Mouse (Mus musculus): Measurements from ENCODE around the gene Rreb1.

- TF ChIP-seq CTCF (IDR thresholded peaks at IDR 0.05 in 2 of 3, conservative IDR thresholded peaks at IDR 0.05 in 1 of 3; ENCODE audit: control insufficient read depth in 1 of 3, insufficient read depth in 1 of 3, low read depth in 2 of 3, low read length in 3 of 3, poor library complexity in 1 of 3, severe bottlenecking in 1 of 3) (no peak), JUND (IDR thresholded peaks at IDR 0.05; ENCODE audit: low read depth, low read length) (no peak), TAL1 (IDR thresholded peaks at IDR 0.05; ENCODE audit: low read length) (no peak), UBTF (IDR thresholded peaks at IDR 0.05; ENCODE audit: borderline replicate concordance, insufficient read depth, low read depth, low read length) (no peak), ZC3H11A (IDR thresholded peaks at IDR 0.05; ENCODE audit: low read depth, low read length) (no peak), POLR2A (IDR thresholded peaks at IDR 0.05; ENCODE audit: control insufficient read depth in 1 of 2, insufficient read depth in 1 of 2, low read depth in 1 of 2, low read length in 2 of 2, poor library complexity in 1 of 2) (no peak), POLR2AphosphoS5 (IDR thresholded peaks at IDR 0.05; ENCODE audit: borderline replicate concordance, low read depth, low read length) (no peak), MAX (IDR thresholded peaks at IDR 0.05; ENCODE audit: low read length) (no peak), CHD1 (IDR thresholded peaks at IDR 0.05; ENCODE audit: low read depth, low read length) (no peak), TBP (IDR thresholded peaks at IDR 0.05; ENCODE audit: low read depth, low read length) (no peak)
Measured at GRCm38 (mm10) chr13:37845156-37845555, 67.0 kb downstream of the Rreb1 start.
